Comparison of ENCODE assay signal across 8 mouse cellular contexts in genomic region chrX:75382195-75382771, GRCm38 (mm10). TPM values are rescaled to one million over a fixed set of nuclear protein-coding genes. Genes with fewer than 3 reads are reported as not detected.
A peak's percentile ranks its signal among the peaks of the same experiment; 100 is the strongest.
DNase-seq lines count a peak whose midpoint lies in the region; ATAC-seq and TF ChIP-seq lines count a peak whose summit lies in the region.

Gene Fundc2, plus strand, starts transcription at chrX:75382399.
Gene F8, minus strand, starts transcription at chrX:75382615.

- no peak for TF ChIP-seq CTCF in cerebellum, adult 2 months (IDR thresholded peaks at IDR 0.05; ENCODE audit: borderline replicate concordance, insufficient read depth, low read depth, low read length)
- no peak for TF ChIP-seq CTCF in forebrain, postnatal 0 days (IDR thresholded peaks at IDR 0.05; ENCODE audit: low read depth)
- TF ChIP-seq CTCF in layer of hippocampus, adult 2 months (conservative IDR thresholded peaks at IDR 0.05), result no peak
- no peak for TF ChIP-seq CTCF in lung, adult 2 months (IDR thresholded peaks at IDR 0.05; ENCODE audit: insufficient read depth, low read length)

- no peaks in the 10 kb centered on the region for H3K4me1 ChIP-seq in cerebellum, adult 2 months (ENCODE audit: control insufficient read depth, insufficient read depth, low read length)
- no peaks in the 10 kb centered on the region for H3K4me1 ChIP-seq in forebrain, postnatal 0 days (ENCODE audit: insufficient read depth)
- H3K4me1 ChIP-seq in lung, adult 2 months (ENCODE audit: control insufficient read depth, insufficient read depth, low read length), result no peaks in the 10 kb centered on the region

- peak; percentile 83 for DNase-seq in MEL-GATA-1-ER (ENCODE audit: extremely low read depth, low read depth)
- peak; percentile 63 to 82 for DNase-seq in cerebellum, adult 2 months
- DNase-seq in forebrain, postnatal 0 days, result peak; percentile 82
- peak; percentile 64 for DNase-seq in heart, postnatal 4 days
- DNase-seq in layer of hippocampus, adult 2 months (ENCODE audit: low spot score in 2 of 2), result peak; percentile 32 to 70
- peak; percentile 53 for DNase-seq in lung, adult 2 months
- DNase-seq in testis, postnatal 14 days (ENCODE audit: low spot score), result peak; percentile 81

- H3K4me3 ChIP-seq in cerebellum, adult 2 months (replicated peaks; ENCODE audit: insufficient read depth, low read depth, low read length), result peak within 1 kb of the TSS; percentile 99
- H3K4me3 ChIP-seq in forebrain, postnatal 0 days (ENCODE audit: low read depth, low read length), result peak within 1 kb of the TSS; percentile 52
- H3K4me3 ChIP-seq in layer of hippocampus, adult 2 months, result peak within 1 kb of the TSS; percentile 74
- H3K4me3 ChIP-seq in lung, adult 2 months (replicated peaks; ENCODE audit: extremely low read depth, low read depth, low read length), result peak within 1 kb of the TSS; percentile 100

- 3% methylated on average over 25 of the region's 25 CpGs for WGBS in cerebellum, adult 2 months
- WGBS in forebrain, postnatal 0 days, result 29% methylated on average over 20 of the region's 25 CpGs
- WGBS in lung, adult 2 months, result 23% methylated on average over 25 of the region's 25 CpGs

- no peaks in the 10 kb centered on the region for H3K9me3 ChIP-seq in forebrain, postnatal 0 days (ENCODE audit: low read length)

- peak within 1 kb of the TSS; percentile 70 for H3K9ac ChIP-seq in forebrain, postnatal 0 days

- peak; percentile 99 for ATAC-seq in forebrain, postnatal 0 days
- peak; percentile 72 for ATAC-seq in neutrophil, adult 5-6 weeks (ENCODE audit: extremely low read depth, insufficient number of reproducible peaks, low FRiP score, poor library complexity, severe bottlenecking)

- H3K27ac ChIP-seq in cerebellum, adult 2 months (ENCODE audit: insufficient read depth, low read length), result peak within 1 kb of the TSS; percentile 87
- H3K27ac ChIP-seq in forebrain, postnatal 0 days (ENCODE audit: low read depth, low read length), result peak within 1 kb of the TSS; percentile 71
- H3K27ac ChIP-seq in layer of hippocampus, adult 2 months, result peak within 1 kb of the TSS; percentile 92

- H3K4me2 ChIP-seq in forebrain, postnatal 0 days (ENCODE audit: low read depth), result peak within 1 kb of the TSS; percentile 45

- no peaks in the 10 kb centered on the region for H3K36me3 ChIP-seq in forebrain, postnatal 0 days (ENCODE audit: insufficient read depth)

- TF ChIP-seq POLR2A in cerebellum, adult 2 months (IDR thresholded peaks at IDR 0.05; ENCODE audit: borderline replicate concordance, insufficient read depth, low read length), result no peak
- TF ChIP-seq POLR2A in lung, adult 2 months (IDR thresholded peaks at IDR 0.05; ENCODE audit: borderline replicate concordance, extremely low read depth, low read depth, low read length), result peak; percentile 30; the same call in 1 of the 2 replicates

- no peaks in the 10 kb centered on the region for H3K27me3 ChIP-seq in cerebellum, adult 2 months (ENCODE audit: control insufficient read depth, insufficient read depth, low read length)
- H3K27me3 ChIP-seq in forebrain, postnatal 0 days (ENCODE audit: insufficient read depth, low read length), result no peaks in the 10 kb centered on the region

RNA-seq across cellular contexts. Expression of gene Fundc2, which starts in this region (rescaled TPM):
- polyA plus RNA-seq in cerebellum, adult 2 months (2012; rRNA removed), result 38.3 and 39.4 TPM in 2 replicates
- 24.2 and 30.8 TPM in 2 replicates for total RNA-seq in forebrain, postnatal 0 days (2014; rRNA removed)
- 30.3 and 31.2 TPM in 2 replicates for polyA plus RNA-seq in forebrain, postnatal 0 days (2015; fragmentation: Nextera tagmentation; extraction: Ambion mirVana)
- total RNA-seq in heart, postnatal 4 days (2021), result 100 to 1,000 TPM; 119 to 139 TPM
- 10 to 100 TPM; 39.2 to 50.7 TPM for total RNA-seq in layer of hippocampus, adult 2 months (2021)
- 3.9 and 8.1 TPM in 2 replicates for polyA plus RNA-seq in lung, adult 2 months (2012; rRNA removed)
- 9.1 and 9.4 TPM in 2 replicates for total RNA-seq in neutrophil, adult 5-6 weeks (2017)

RNA-seq across cellular contexts. Expression of gene F8, which starts in this region (rescaled TPM):
- polyA plus RNA-seq in cerebellum, adult 2 months (2012; rRNA removed), result 0.74 and 0.75 TPM in 2 replicates
- 1.00 and 1.8 TPM in 2 replicates for total RNA-seq in forebrain, postnatal 0 days (2014; rRNA removed)
- 0.64 and 1.2 TPM in 2 replicates for polyA plus RNA-seq in forebrain, postnatal 0 days (2015; fragmentation: Nextera tagmentation; extraction: Ambion mirVana)
- total RNA-seq in heart, postnatal 4 days (2021), result 1 to 10 TPM; 1.9 to 2.9 TPM
- 1 to 10 TPM; 1.9 to 2.0 TPM for total RNA-seq in layer of hippocampus, adult 2 months (2021)
- polyA plus RNA-seq in lung, adult 2 months (2012; rRNA removed), result 0.34 and 0.54 TPM in 2 replicates
- total RNA-seq in neutrophil, adult 5-6 weeks (2017), result 0.58 and 0.61 TPM in 2 replicates

Comparison
In these comparisons a context has a peak if more than half of its experiments do, and no peak if none do; other contexts are left out.
1. Peak in every context shown above with its lines: DNase-seq, ATAC-seq, H3K4me3 ChIP-seq and H3K27ac ChIP-seq.